Comparison of ENCODE assay signal across 18 mouse cellular contexts in genomic region chr10:5439802-5440350, GRCm38 (mm10).
DNase-seq lines count a peak whose midpoint lies in the region; ATAC-seq lines count a peak whose summit lies in the region.
"Had no signal": no experiment of that assay in that cellular context is flagged by ENCODE, and none has a peak within 500 bp of the region (broad histone marks: within the 10 kb centered on the region; RNA-seq: fewer than 3 reads in every experiment).

No protein-coding gene starts in this region.

- DNase-seq in hindbrain, embryonic 14.5 days (ENCODE audit: low spot score): no peak
- no peak for DNase-seq in hindbrain, embryonic 11.5 days (ENCODE audit: low spot score)
- peak; percentile 38 for DNase-seq in Muller cell, postnatal 12 days (ENCODE audit: inconsistent ontology term)
- peak; percentile 75 for DNase-seq in cerebellum, adult 11-12 months
- DNase-seq in cerebellum, postnatal 36 days: peak; percentile 51 to 68
- DNase-seq in heart, postnatal 10 days: no peak
- DNase-seq: adrenal gland, postnatal 25 days; kidney, adult 18-20 months; kidney, postnatal 14 days; liver; lung, embryonic 14.5 days; right cerebral cortex, postnatal 25 days; thymus, postnatal 4 days had no signal

- WGBS in hindbrain, embryonic 14.5 days: 48% methylated on average over 2 of the region's 2 CpGs
- 46% methylated on average over 2 of the region's 2 CpGs for WGBS in hindbrain, embryonic 11.5 days

- H3K9me3 ChIP-seq in hindbrain, embryonic 14.5 days (ENCODE audit: control insufficient read depth, low read length): no peaks in the 10 kb centered on the region
- no peaks in the 10 kb centered on the region for H3K9me3 ChIP-seq in hindbrain, embryonic 11.5 days (ENCODE audit: control insufficient read depth, low read length)
- H3K9me3 ChIP-seq: embryonic facial prominence, embryonic 12.5 days; G1E; heart, embryonic 13.5 days; hindbrain, embryonic 15.5 days had no signal

- no peak overlapping the region for H3K4me2 ChIP-seq in hindbrain, embryonic 14.5 days (replicated peaks)
- no peak overlapping the region for H3K4me2 ChIP-seq in hindbrain, embryonic 11.5 days (replicated peaks; ENCODE audit: low read depth, low read length)
- H3K4me2 ChIP-seq: embryonic facial prominence, embryonic 12.5 days; heart, embryonic 13.5 days; hindbrain, embryonic 15.5 days; lung, embryonic 14.5 days had no signal

- ATAC-seq in hindbrain, embryonic 14.5 days (ENCODE audit: low FRiP score): 0 out of 2 replicates have a peak, but pooled peaks have one; percentile 34
- ATAC-seq in hindbrain, embryonic 11.5 days (ENCODE audit: low FRiP score): no peak
- ATAC-seq in activated CD4-positive, CD25-positive, alpha-beta regulatory T cell, adult 4 months: no peak

- intact Hi-C loops in heart, postnatal 10 days (cut with DNase I): no loop called here

- no peak overlapping the region for H3K9ac ChIP-seq in hindbrain, embryonic 14.5 days
- no peak overlapping the region for H3K9ac ChIP-seq in hindbrain, embryonic 11.5 days (ENCODE audit: low read depth, low read length)
- H3K9ac ChIP-seq: embryonic facial prominence, embryonic 12.5 days; heart, embryonic 13.5 days; hindbrain, embryonic 15.5 days; lung, embryonic 14.5 days had no signal

- no peaks in the 10 kb centered on the region for H3K4me1 ChIP-seq in hindbrain, embryonic 14.5 days (replicated peaks; ENCODE audit: control insufficient read depth, insufficient read depth, low read length)
- no peaks in the 10 kb centered on the region for H3K4me1 ChIP-seq in hindbrain, embryonic 11.5 days (replicated peaks; ENCODE audit: control insufficient read depth, insufficient read depth, low read length)
- H3K4me1 ChIP-seq: embryonic facial prominence, embryonic 12.5 days; heart, embryonic 13.5 days; hindbrain, embryonic 15.5 days had no signal

- no peak overlapping the region; the same call in 1 of the 2 replicates for H3K27ac ChIP-seq in hindbrain, embryonic 14.5 days
- H3K27ac ChIP-seq in hindbrain, embryonic 11.5 days (ENCODE audit: low read depth, low read length): no peak overlapping the region
- H3K27ac ChIP-seq: embryonic facial prominence, embryonic 12.5 days; heart, embryonic 13.5 days; hindbrain, embryonic 15.5 days had no signal

- H3K4me3 ChIP-seq in hindbrain, embryonic 14.5 days (replicated peaks; ENCODE audit: low read length): no peak overlapping the region
- no peak overlapping the region for H3K4me3 ChIP-seq in hindbrain, embryonic 11.5 days (ENCODE audit: low read depth, low read length)
- H3K4me3 ChIP-seq: embryonic facial prominence, embryonic 12.5 days; heart, embryonic 13.5 days; hindbrain, embryonic 15.5 days had no signal

- H3K36me3 ChIP-seq in hindbrain, embryonic 14.5 days (replicated peaks; ENCODE audit: control insufficient read depth, insufficient read depth): no peaks in the 10 kb centered on the region
- H3K36me3 ChIP-seq in hindbrain, embryonic 11.5 days (ENCODE audit: control insufficient read depth, insufficient read depth, low read length): no peaks in the 10 kb centered on the region
- H3K36me3 ChIP-seq: embryonic facial prominence, embryonic 12.5 days; G1E; heart, embryonic 13.5 days; hindbrain, embryonic 15.5 days had no signal

- no peaks in the 10 kb centered on the region for H3K27me3 ChIP-seq in hindbrain, embryonic 14.5 days (ENCODE audit: control insufficient read depth, insufficient read depth, low read length)
- no peaks in the 10 kb centered on the region for H3K27me3 ChIP-seq in hindbrain, embryonic 11.5 days (ENCODE audit: control insufficient read depth, insufficient read depth, low read length)
- H3K27me3 ChIP-seq: embryonic facial prominence, embryonic 12.5 days; heart, embryonic 13.5 days; hindbrain, embryonic 15.5 days had no signal

Comparison
In these comparisons a context has a peak if more than half of its experiments do, and no peak if none do; other contexts are left out.
1. DNase-seq: peak in Muller cell, postnatal 12 days (single experiment), cerebellum, adult 11-12 months (single experiment) and cerebellum, postnatal 36 days (2 of 2); none in hindbrain, embryonic 14.5 days (single experiment), hindbrain, embryonic 11.5 days (single experiment) and heart, postnatal 10 days (0 of 2).